Mouse (Mus musculus): ENCODE data around the gene Il7r. TPM values are rescaled to one million over a fixed set of nuclear protein-coding genes. Genes with fewer than 3 reads are reported as not detected.

The Il7r gene
- polyA plus RNA-seq, 1 experiment from 2014 or later: 0.54 TPM

Other genes starting within 250 kb of the Il7r start
- not detected in 2 replicates for gene Ugt3a2, start 194.6 kb downstream of the Il7r start, polyA plus RNA-seq (2014; fragmentation: Nextera tagmentation; extraction: Ambion mirVana)
- gene Capsl, start 94.1 kb downstream of the Il7r start, polyA plus RNA-seq (2014; fragmentation: Nextera tagmentation; extraction: Ambion mirVana): 5.7 and 6.0 TPM in 2 replicates
- gene Spef2, start 218.7 kb upstream of the Il7r start, polyA plus RNA-seq (2014; fragmentation: Nextera tagmentation; extraction: Ambion mirVana): 0.15 and 0.49 TPM in 2 replicates

Measured in intestine, embryonic 14.5 days (tissue).